12 mouse cellular contexts compared by ENCODE assay signal in genomic region chr15:85710641-85711580, GRCm38 (mm10). TPM values are rescaled to one million over a fixed set of nuclear protein-coding genes. Genes with fewer than 3 reads are reported as not detected.
DNase-seq lines count a peak whose midpoint lies in the region; ATAC-seq lines count a peak whose summit lies in the region.
"Had no signal": no experiment of that assay in that cellular context is flagged by ENCODE, and none has a peak within 500 bp of the region (broad histone marks: within the 10 kb centered on the region; RNA-seq: fewer than 3 reads in every experiment).

No protein-coding gene starts in this region.

- WGBS in hindbrain, embryonic 13.5 days, result 76% methylated on average over 17 of the region's 17 CpGs
- WGBS in hindbrain, embryonic 14.5 days, result 82% methylated on average over 17 of the region's 17 CpGs

- H3K9me3 ChIP-seq in hindbrain, embryonic 13.5 days, result no peaks in the 10 kb centered on the region
- H3K9me3 ChIP-seq in hindbrain, embryonic 14.5 days (ENCODE audit: control insufficient read depth, low read length), result no peaks in the 10 kb centered on the region
- H3K9me3 ChIP-seq: heart, embryonic 12.5 days had no signal

- H3K36me3 ChIP-seq in hindbrain, embryonic 13.5 days, result peaks cover 17% of the 10 kb centered on the region
- H3K36me3 ChIP-seq in hindbrain, embryonic 14.5 days (replicated peaks; ENCODE audit: control insufficient read depth, insufficient read depth), result peaks cover 18% of the 10 kb centered on the region

- no peak overlapping the region for H3K27ac ChIP-seq in hindbrain, embryonic 13.5 days
- no peak overlapping the region for H3K27ac ChIP-seq in hindbrain, embryonic 14.5 days
- H3K27ac ChIP-seq: stomach, postnatal 0 days had no signal

- H3K4me3 ChIP-seq in hindbrain, embryonic 13.5 days, result no peak overlapping the region
- H3K4me3 ChIP-seq in hindbrain, embryonic 14.5 days (replicated peaks; ENCODE audit: low read length), result no peak overlapping the region
- H3K4me3 ChIP-seq: heart, embryonic 12.5 days had no signal

- peak; percentile 14 for DNase-seq in adrenal gland, adult 2 months
- DNase-seq in adrenal gland, postnatal 10 days, result no peak
- no peak for DNase-seq in hindbrain, embryonic 14.5 days (ENCODE audit: low spot score)
- DNase-seq in layer of hippocampus, postnatal 10 days (ENCODE audit: low spot score in 2 of 2), result peak; percentile 13 to 18
- no peak for DNase-seq in layer of hippocampus, adult 18-20 months (ENCODE audit: low spot score in 2 of 2)
- peak; percentile 63 for DNase-seq in cerebellum, adult 9-11 months
- no peak for DNase-seq in MN1 (ENCODE audit: low spot score)

- no peak overlapping the region for H3K4me2 ChIP-seq in hindbrain, embryonic 13.5 days
- no peak overlapping the region for H3K4me2 ChIP-seq in hindbrain, embryonic 14.5 days (replicated peaks)
- H3K4me2 ChIP-seq: heart, embryonic 12.5 days; lung, embryonic 14.5 days had no signal

- peaks cover 18% of the 10 kb centered on the region for H3K4me1 ChIP-seq in hindbrain, embryonic 13.5 days (replicated peaks)
- H3K4me1 ChIP-seq in hindbrain, embryonic 14.5 days (replicated peaks; ENCODE audit: control insufficient read depth, insufficient read depth, low read length), result no peaks in the 10 kb centered on the region

- 0 out of 2 replicates have a peak overlapping the region, but pooled peaks have one; percentile 19 for H3K9ac ChIP-seq in hindbrain, embryonic 13.5 days
- H3K9ac ChIP-seq in hindbrain, embryonic 14.5 days, result no peak overlapping the region
- H3K9ac ChIP-seq: heart, embryonic 12.5 days; lung, embryonic 14.5 days had no signal

- peaks cover 24% of the 10 kb centered on the region for H3K27me3 ChIP-seq in hindbrain, embryonic 13.5 days
- no peaks in the 10 kb centered on the region for H3K27me3 ChIP-seq in hindbrain, embryonic 14.5 days (ENCODE audit: control insufficient read depth, insufficient read depth, low read length)

- ATAC-seq in hindbrain, embryonic 13.5 days (ENCODE audit: low FRiP score), result no peak; the same call in 1 of the 2 replicates
- no peak for ATAC-seq in hindbrain, embryonic 14.5 days (ENCODE audit: low FRiP score)

RNA-seq across cellular contexts. Expression of gene Ppara, which starts 23.9 kb away (rescaled TPM):
- total RNA-seq in adrenal gland, adult 2 months (2021), result 10 to 100 TPM; 37.2 to 48.9 TPM
- 6.3 and 8.5 TPM in 2 replicates for polyA plus RNA-seq in adrenal gland, adult 2 months (2012; rRNA removed)
- total RNA-seq in adrenal gland, postnatal 10 days (2021), result 100 to 1,000 TPM in 1 of 2 experiments, 10 to 100 TPM in 1; 95.3 to 120 TPM
- polyA plus RNA-seq in hindbrain, embryonic 13.5 days (2015; fragmentation: Nextera tagmentation; extraction: Ambion mirVana), result 1.2 and 1.7 TPM in 2 replicates
- polyA plus RNA-seq in hindbrain, embryonic 14.5 days (2014; fragmentation: Nextera tagmentation; extraction: Ambion mirVana), result 1.2 and 1.6 TPM in 2 replicates
- total RNA-seq in layer of hippocampus, postnatal 10 days (2021), result 1 to 10 TPM; 2.3 to 2.9 TPM
- 1 to 10 TPM; 2.9 to 3.4 TPM for total RNA-seq in layer of hippocampus, adult 18-20 months (2021)
- total RNA-seq: megakaryocyte, adult 5-6 weeks had no signal

Comparison
In these comparisons a context has a peak if more than half of its experiments do, and no peak if none do; other contexts are left out.
1. DNase-seq: peak in adrenal gland, adult 2 months (single experiment), layer of hippocampus, postnatal 10 days (2 of 2) and cerebellum, adult 9-11 months (single experiment); none in adrenal gland, postnatal 10 days (single experiment), hindbrain, embryonic 14.5 days (single experiment), layer of hippocampus, adult 18-20 months (0 of 2) and MN1 (single experiment).
2. RNA of gene Ppara, which starts 23.9 kb away (total RNA-seq): 95.3 to 120 TPM in adrenal gland, postnatal 10 days and 37.2 to 48.9 TPM in adrenal gland, adult 2 months; 2.9 to 3.4 TPM in layer of hippocampus, adult 18-20 months and 2.3 to 2.9 TPM in layer of hippocampus, postnatal 10 days; every median in the first group is over 4 times any median in the second.